Mouse (Mus musculus): ENCODE measurements around the gene Folh1.

- TF ChIP-seq CTCF (IDR thresholded peaks at IDR 0.05; ENCODE audit: insufficient read depth, low read depth, low read length) (no peak), POLR2A (IDR thresholded peaks at IDR 0.05; ENCODE audit: insufficient read depth, low read depth, low read length) (no peak)
Measured at GRCm38 (mm10) chr7:86725013-86725412, 50.7 kb downstream of the Folh1 start.

Measured in olfactory bulb, adult 2 months (tissue).